Mouse (Mus musculus): ENCODE measurements around the gene Wwtr1. TPM values are rescaled to one million over a fixed set of nuclear protein-coding genes. Genes with fewer than 3 reads are reported as not detected.

The Wwtr1 gene
- polyA plus RNA-seq, 1 experiment from 2014 or later: 26.3 TPM

- H3K9me3 ChIP-seq (ENCODE audit: control insufficient read depth, low read depth, low read length): no peaks in the 10 kb centered on the region
- H3K27me3 ChIP-seq (ENCODE audit: control insufficient read depth, insufficient read depth, low read length): no peaks in the 10 kb centered on the region
- no peak overlapping the region for H3K4me2 ChIP-seq (replicated peaks; ENCODE audit: low read depth, low read length)
Measured at GRCm38 (mm10) chr3:57474421-57474820, 101.3 kb downstream of the Wwtr1 start.

GRCm38 (mm10) chr3:57472407-57472806 is 103.3 kb downstream of the Wwtr1 start:
- Histone ChIP-seq H3K4me3 (ENCODE audit: low read depth, low read length) (no peak overlapping the region), H3K27me3 (ENCODE audit: control insufficient read depth, insufficient read depth, low read length) (no peaks in the 10 kb centered on the region), H3K36me3 (ENCODE audit: control insufficient read depth, insufficient read depth, low read length) (0 out of 2 replicates have a peak, but pooled peaks cover 4% of the 10 kb centered on the region), H3K9me3 (ENCODE audit: control insufficient read depth, low read depth, low read length) (no peaks in the 10 kb centered on the region), H3K4me1 (ENCODE audit: control insufficient read depth, insufficient read depth, low read length) (peaks cover 19% of the 10 kb centered on the region), H3K4me2 (replicated peaks; ENCODE audit: low read depth, low read length) (no peak overlapping the region), H3K9ac (replicated peaks; ENCODE audit: low read depth, low read length) (no peak overlapping the region), H3K27ac (ENCODE audit: low read length) (no peak overlapping the region)
- no peak for ATAC-seq (ENCODE audit: insufficient number of reproducible peaks, insufficient read depth, low FRiP score, low read depth)
- WGBS: 45% methylated on average over 4 of the region's 4 CpGs

More at GRCm38 (mm10) chr3:57474421-57474820, 101.3 kb downstream of the Wwtr1 start:
- no peak overlapping the region for H3K4me3 ChIP-seq (ENCODE audit: low read depth, low read length)
- H3K9ac ChIP-seq (replicated peaks; ENCODE audit: low read depth, low read length): no peak overlapping the region
- H3K4me1 ChIP-seq (ENCODE audit: control insufficient read depth, insufficient read depth, low read length): peaks cover 19% of the 10 kb centered on the region
- 0 out of 2 replicates have a peak, but pooled peaks cover 4% of the 10 kb centered on the region for H3K36me3 ChIP-seq (ENCODE audit: control insufficient read depth, insufficient read depth, low read length)
- no peak for ATAC-seq (ENCODE audit: insufficient number of reproducible peaks, insufficient read depth, low FRiP score, low read depth)
- no peak overlapping the region for H3K27ac ChIP-seq (ENCODE audit: low read length)
- WGBS: 82% methylated on average over 8 of the region's 8 CpGs

- peak overlapping the region; percentile 35 for H3K4me2 ChIP-seq (replicated peaks; ENCODE audit: low read depth, low read length)
- H3K9me3 ChIP-seq (ENCODE audit: control insufficient read depth, low read depth, low read length): no peaks in the 10 kb centered on the region
- H3K27ac ChIP-seq (ENCODE audit: low read length): peak overlapping the region; percentile 80
- no peaks in the 10 kb centered on the region for H3K36me3 ChIP-seq (ENCODE audit: control insufficient read depth, insufficient read depth, low read length)
- peak; percentile 64; the same call in 1 of the 2 replicates for ATAC-seq (ENCODE audit: insufficient number of reproducible peaks, insufficient read depth, low FRiP score, low read depth)
- WGBS: 10% methylated on average over 15 of the region's 15 CpGs
- H3K27me3 ChIP-seq (ENCODE audit: control insufficient read depth, insufficient read depth, low read length): no peaks in the 10 kb centered on the region
- H3K4me3 ChIP-seq (ENCODE audit: low read depth, low read length): no peak overlapping the region
- peaks cover 19% of the 10 kb centered on the region for H3K4me1 ChIP-seq (ENCODE audit: control insufficient read depth, insufficient read depth, low read length)
- H3K9ac ChIP-seq (replicated peaks; ENCODE audit: low read depth, low read length): no peak overlapping the region
Measured at GRCm38 (mm10) chr3:57470981-57471601, 104.6 kb downstream of the Wwtr1 start.

- ATAC-seq (ENCODE audit: insufficient number of reproducible peaks, insufficient read depth, low FRiP score, low read depth): no peak
Measured at GRCm38 (mm10) chr3:57470326-57470725, 105.4 kb downstream of the Wwtr1 start.

GRCm38 (mm10) chr3:57469325-57469724 is 106.4 kb downstream of the Wwtr1 start:
- Histone ChIP-seq H3K36me3 (ENCODE audit: control insufficient read depth, insufficient read depth, low read length) (no peaks in the 10 kb centered on the region), H3K27me3 (ENCODE audit: control insufficient read depth, insufficient read depth, low read length) (no peaks in the 10 kb centered on the region), H3K4me2 (replicated peaks; ENCODE audit: low read depth, low read length) (no peak overlapping the region), H3K9ac (replicated peaks; ENCODE audit: low read depth, low read length) (no peak overlapping the region), H3K4me1 (ENCODE audit: control insufficient read depth, insufficient read depth, low read length) (peaks cover 19% of the 10 kb centered on the region), H3K4me3 (ENCODE audit: low read depth, low read length) (no peak overlapping the region), H3K9me3 (ENCODE audit: control insufficient read depth, low read depth, low read length) (no peaks in the 10 kb centered on the region), H3K27ac (ENCODE audit: low read length) (no peak overlapping the region)
- no peak for ATAC-seq (ENCODE audit: insufficient number of reproducible peaks, insufficient read depth, low FRiP score, low read depth)
- WGBS: 94% methylated on average over 3 of the region's 3 CpGs

More at GRCm38 (mm10) chr3:57470326-57470725, 105.4 kb downstream of the Wwtr1 start:
- no peaks in the 10 kb centered on the region for H3K36me3 ChIP-seq (ENCODE audit: control insufficient read depth, insufficient read depth, low read length)
- H3K27me3 ChIP-seq (ENCODE audit: control insufficient read depth, insufficient read depth, low read length): no peaks in the 10 kb centered on the region
- H3K4me2 ChIP-seq (replicated peaks; ENCODE audit: low read depth, low read length): peak overlapping the region; percentile 35; the same call in 1 of the 2 replicates
- H3K4me3 ChIP-seq (ENCODE audit: low read depth, low read length): no peak overlapping the region
- H3K27ac ChIP-seq (ENCODE audit: low read length): peak overlapping the region; percentile 80
- no peaks in the 10 kb centered on the region for H3K9me3 ChIP-seq (ENCODE audit: control insufficient read depth, low read depth, low read length)
- peaks cover 19% of the 10 kb centered on the region for H3K4me1 ChIP-seq (ENCODE audit: control insufficient read depth, insufficient read depth, low read length)
- no peak overlapping the region for H3K9ac ChIP-seq (replicated peaks; ENCODE audit: low read depth, low read length)
- 18% methylated on average over 5 of the region's 5 CpGs for WGBS

- no peaks in the 10 kb centered on the region; the same call in 1 of the 2 replicates for H3K36me3 ChIP-seq (ENCODE audit: control insufficient read depth, insufficient read depth, low read length)
- no peaks in the 10 kb centered on the region for H3K9me3 ChIP-seq (ENCODE audit: control insufficient read depth, low read depth, low read length)
- H3K9ac ChIP-seq (replicated peaks; ENCODE audit: low read depth, low read length): no peak overlapping the region
- no peak for ATAC-seq (ENCODE audit: insufficient number of reproducible peaks, insufficient read depth, low FRiP score, low read depth)
- H3K4me3 ChIP-seq (ENCODE audit: low read depth, low read length): no peak overlapping the region
- H3K27ac ChIP-seq (ENCODE audit: low read length): no peak overlapping the region
- no peak overlapping the region for H3K4me2 ChIP-seq (replicated peaks; ENCODE audit: low read depth, low read length)
- H3K4me1 ChIP-seq (ENCODE audit: control insufficient read depth, insufficient read depth, low read length): peaks cover 9% of the 10 kb centered on the region
- 39% methylated on average over 3 of the region's 3 CpGs for WGBS
- no peaks in the 10 kb centered on the region for H3K27me3 ChIP-seq (ENCODE audit: control insufficient read depth, insufficient read depth, low read length)
Measured at GRCm38 (mm10) chr3:57466289-57466688, 109.4 kb downstream of the Wwtr1 start.

- Histone ChIP-seq H3K27ac (ENCODE audit: low read length) (no peak overlapping the region), H3K4me3 (ENCODE audit: low read depth, low read length) (no peak overlapping the region), H3K27me3 (ENCODE audit: control insufficient read depth, insufficient read depth, low read length) (no peaks in the 10 kb centered on the region), H3K9me3 (ENCODE audit: control insufficient read depth, low read depth, low read length) (no peaks in the 10 kb centered on the region), H3K4me2 (replicated peaks; ENCODE audit: low read depth, low read length) (no peak overlapping the region), H3K9ac (replicated peaks; ENCODE audit: low read depth, low read length) (no peak overlapping the region), H3K4me1 (ENCODE audit: control insufficient read depth, insufficient read depth, low read length) (no peaks in the 10 kb centered on the region), H3K36me3 (ENCODE audit: control insufficient read depth, insufficient read depth, low read length) (peaks cover 5% of the 10 kb centered on the region; the same call in 1 of the 2 replicates)
- WGBS: 68% methylated on average over 4 of the region's 4 CpGs
- no peak for ATAC-seq (ENCODE audit: insufficient number of reproducible peaks, insufficient read depth, low FRiP score, low read depth)
Measured at GRCm38 (mm10) chr3:57463302-57463701, 112.4 kb downstream of the Wwtr1 start.

- peaks cover 5% of the 10 kb centered on the region; the same call in 1 of the 2 replicates for H3K36me3 ChIP-seq (ENCODE audit: control insufficient read depth, insufficient read depth, low read length)
- no peaks in the 10 kb centered on the region for H3K9me3 ChIP-seq (ENCODE audit: control insufficient read depth, low read depth, low read length)
- no peaks in the 10 kb centered on the region for H3K4me1 ChIP-seq (ENCODE audit: control insufficient read depth, insufficient read depth, low read length)
- no peak overlapping the region for H3K4me3 ChIP-seq (ENCODE audit: low read depth, low read length)
- H3K27ac ChIP-seq (ENCODE audit: low read length): no peak overlapping the region
- H3K27me3 ChIP-seq (ENCODE audit: control insufficient read depth, insufficient read depth, low read length): no peaks in the 10 kb centered on the region
- 33% methylated on average over 11 of the region's 11 CpGs for WGBS
- H3K4me2 ChIP-seq (replicated peaks; ENCODE audit: low read depth, low read length): no peak overlapping the region
- ATAC-seq (ENCODE audit: insufficient number of reproducible peaks, insufficient read depth, low FRiP score, low read depth): no peak
- H3K9ac ChIP-seq (replicated peaks; ENCODE audit: low read depth, low read length): no peak overlapping the region
Measured at GRCm38 (mm10) chr3:57458652-57459051, 117.1 kb downstream of the Wwtr1 start.
